Mouse (Mus musculus): ENCODE results near the gene Cpox.

Cpox gene

DNA sequence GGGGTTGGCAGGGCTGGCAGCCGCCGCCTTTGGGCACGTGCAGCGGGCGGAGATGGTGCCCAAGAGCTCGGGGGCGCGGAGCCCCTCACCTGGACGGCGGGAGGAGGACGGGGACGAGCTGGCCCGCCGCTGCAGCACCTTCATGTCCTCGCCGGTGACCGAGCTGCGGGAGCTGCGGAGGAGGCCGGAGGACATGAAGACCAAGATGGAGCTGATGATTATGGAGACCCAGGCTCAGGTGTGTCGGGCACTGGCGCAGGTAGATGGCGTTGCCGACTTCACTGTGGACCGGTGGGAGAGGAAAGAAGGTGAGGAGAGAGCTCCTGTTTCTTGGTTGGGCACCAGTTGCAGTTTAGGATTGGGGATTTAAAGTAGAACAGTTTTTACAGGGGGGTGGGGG is 551 bp downstream of the Cpox start:
- DNase-seq = no peak

DNA sequence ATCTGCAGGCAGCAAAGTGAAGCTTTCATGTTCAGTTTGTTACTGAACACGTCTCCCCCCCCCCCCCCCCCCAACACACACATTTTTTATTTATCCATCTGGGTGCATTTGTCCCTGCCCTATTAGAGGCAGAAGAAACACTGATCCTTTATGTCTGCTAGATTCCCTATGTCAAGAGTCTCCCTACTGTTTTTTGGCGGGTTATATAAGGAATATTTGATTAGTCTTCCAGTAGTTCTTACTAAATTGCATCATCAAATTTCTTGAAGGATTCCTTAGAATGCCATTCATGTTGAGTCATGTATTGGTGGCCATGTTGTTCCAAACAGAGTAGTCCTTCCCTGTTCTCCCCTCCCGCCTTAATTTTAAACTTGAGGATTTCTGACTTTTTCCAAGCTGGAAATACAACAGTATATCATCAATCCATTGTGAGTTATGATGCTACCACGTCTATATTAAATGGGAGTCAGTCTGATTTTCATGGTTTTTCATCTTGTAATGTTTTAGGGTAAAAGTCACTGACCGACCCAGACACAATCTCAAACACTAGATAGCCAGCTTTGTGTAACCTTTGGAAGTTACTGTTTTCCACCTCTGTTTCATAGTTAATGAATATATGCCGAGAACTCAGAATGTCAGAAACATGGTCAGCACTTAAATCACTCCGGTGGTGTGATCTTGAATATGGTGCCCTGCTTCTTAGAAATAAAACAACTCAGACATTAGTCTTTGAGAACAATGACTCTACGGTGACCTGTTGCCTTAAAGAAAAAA is 1.3 kb downstream of the Cpox start:
- no peak for DNase-seq

DNA sequence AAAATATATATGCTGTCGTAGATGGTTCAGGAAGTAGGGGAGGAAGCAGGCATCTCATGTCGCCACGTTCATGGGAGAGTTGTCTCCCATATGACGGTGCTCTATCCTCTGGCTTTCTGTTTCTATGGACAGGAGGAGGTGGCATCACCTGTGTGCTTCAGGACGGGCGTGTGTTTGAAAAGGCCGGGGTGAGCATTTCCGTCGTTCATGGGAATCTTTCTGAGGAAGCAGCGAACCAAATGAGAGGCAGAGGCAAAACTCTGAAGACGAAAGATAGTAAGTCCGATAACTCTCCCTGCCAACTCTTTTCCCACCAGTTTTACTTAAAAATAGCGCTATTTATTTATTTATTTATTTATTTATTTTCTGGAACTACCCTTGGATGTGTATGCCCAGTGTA is 2.3 kb downstream of the Cpox start:
- DNase-seq = no peak

DNA sequence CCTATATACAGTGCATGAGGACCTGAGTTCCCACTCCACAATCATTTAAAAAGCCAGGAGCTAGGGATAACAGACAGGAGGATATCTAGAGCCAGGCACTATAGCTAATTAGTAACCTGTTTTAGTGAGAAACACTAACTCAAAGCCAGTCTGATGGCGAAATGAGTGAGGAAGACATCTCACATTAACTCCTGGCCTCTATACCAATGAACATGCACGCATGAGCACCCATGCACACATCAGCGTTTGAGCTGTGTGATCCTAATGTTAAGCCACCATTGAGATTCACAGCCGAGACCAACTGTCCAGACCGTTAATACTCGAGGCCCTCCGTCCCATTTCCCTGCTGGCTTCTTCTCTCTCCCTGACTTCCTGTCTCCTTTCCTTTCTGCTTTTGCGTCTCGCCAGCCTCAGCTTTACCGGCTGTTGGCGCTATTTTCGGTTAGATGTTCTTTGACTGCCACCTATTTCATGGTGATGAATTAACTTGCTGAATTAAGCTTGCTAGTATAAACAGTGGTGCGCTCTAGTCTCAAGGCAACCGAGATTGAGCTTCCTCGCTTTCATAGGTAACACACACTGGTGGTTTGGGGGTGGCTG is 3.8 kb downstream of the Cpox start:
- no peak for DNase-seq

DNA sequence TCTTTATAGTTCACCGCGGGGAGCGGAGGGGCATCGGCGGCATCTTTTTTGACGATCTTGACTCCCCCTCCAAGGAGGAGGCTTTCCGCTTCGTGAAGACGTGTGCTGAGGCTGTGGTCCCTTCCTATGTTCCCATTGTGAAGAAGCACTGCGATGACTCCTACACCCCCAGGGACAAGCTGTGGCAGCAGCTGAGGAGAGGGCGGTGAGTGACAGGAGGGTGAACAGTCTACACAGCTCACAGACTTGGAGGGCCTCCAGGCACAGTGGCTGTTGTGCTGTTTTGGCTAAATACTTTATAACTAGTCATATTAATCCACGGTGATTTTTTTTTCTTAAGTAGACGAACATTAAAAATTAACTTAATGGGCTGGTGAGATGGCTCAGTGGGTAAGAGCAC is 5.2 kb downstream of the Cpox start:
- DNase-seq = no peak

DNA sequence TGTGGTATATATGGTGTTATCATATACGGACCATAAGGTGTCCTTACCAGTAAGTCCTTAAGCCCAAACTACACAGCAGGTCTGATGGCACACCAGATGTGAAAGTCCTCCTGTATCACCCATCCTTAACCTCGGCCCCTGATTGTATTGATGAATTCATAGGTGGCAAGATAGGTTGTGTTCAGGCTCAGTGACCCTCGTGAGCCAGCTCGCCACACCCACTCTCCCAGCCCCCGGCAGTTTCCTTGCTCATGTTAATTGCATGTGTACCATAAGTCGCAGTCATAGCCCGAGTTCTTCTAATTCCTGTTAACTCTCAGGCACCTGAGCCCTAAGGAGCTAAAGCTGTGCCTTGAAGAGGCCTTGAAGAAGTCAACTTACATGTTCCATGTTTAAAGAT is 6.1 kb downstream of the Cpox start:
- no peak for DNase-seq

DNA sequence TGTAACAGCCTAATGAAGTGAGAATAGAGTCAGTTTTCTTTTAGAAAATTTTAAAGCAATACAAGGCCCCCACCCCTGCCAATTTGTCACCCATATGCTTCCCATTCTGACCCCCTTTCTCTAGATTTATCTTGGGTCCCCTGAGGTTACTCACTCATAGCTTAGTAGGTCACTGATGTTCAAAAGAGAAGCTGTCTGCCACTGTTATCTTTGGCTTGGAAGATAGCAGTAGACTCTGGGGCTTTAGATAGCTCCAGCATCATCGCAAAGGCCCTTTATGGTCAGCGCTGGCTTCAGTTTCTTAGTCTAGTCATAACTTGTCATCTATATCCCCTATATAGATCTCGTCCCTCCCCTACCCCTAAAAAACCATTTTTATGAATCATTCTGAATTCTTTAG is 6.5 kb downstream of the Cpox start:
- DNase-seq = no peak

DNA sequence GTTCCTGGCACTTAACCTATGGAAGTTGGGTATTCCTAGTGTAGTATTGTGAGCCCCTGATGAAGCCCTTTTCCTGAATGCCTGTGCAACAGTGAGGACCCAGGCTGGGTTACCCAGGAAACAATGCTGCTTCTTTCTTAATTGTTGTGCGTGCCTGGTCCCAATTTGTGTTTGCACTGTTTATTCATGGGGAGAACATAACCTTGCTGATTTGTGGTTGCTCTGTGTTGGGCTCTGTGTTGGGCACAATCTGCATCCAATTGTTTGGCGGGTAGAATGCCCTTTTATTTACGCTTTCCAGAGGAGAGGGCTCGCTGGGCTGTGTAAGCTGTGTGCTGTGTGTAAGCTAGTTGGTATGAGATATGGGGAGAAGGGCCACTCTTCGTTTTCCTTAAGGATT is 7.4 kb downstream of the Cpox start:
- DNase-seq = no peak

DNA sequence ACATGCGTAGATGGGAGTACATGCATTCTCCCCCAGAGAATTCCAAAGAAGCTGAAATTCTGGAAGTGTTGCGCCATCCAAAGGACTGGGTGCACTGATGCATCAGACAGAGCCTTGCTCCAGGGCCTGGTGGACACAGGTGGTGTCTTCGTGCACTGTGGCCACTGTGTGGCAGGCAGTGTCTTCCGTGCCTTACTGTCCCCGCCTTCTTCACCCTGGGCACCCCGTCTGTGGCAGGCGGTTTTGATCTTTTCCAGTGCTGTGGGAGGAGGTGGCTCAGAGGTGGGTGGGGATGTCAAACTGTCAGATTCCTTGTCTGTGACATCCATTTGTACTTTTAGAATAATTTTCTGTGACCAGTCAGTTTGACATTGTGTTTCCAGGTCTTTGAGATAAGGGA is 8.6 kb downstream of the Cpox start:
- DNase-seq = no peak

DNA sequence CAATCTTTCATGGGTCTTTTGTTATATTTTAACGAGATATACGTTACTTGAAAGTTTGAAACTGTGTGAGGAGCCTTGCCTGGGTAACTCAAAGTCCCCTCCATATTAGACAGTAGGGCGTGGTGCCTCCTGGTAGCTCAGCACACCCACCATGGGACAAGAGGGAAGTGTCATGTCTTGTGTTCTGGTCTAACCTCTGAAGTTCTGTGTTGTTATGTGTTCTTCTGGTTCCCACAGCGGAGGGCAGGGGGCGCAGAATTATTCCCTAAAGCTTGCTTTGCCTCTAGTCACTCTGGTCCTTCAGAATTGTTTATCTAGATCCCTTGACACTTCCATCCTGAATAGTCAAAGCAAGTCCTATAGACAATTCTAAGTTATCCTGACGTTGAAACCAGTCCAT is 12.0 kb downstream of the Cpox start:
- DNase-seq = no peak

DNA sequence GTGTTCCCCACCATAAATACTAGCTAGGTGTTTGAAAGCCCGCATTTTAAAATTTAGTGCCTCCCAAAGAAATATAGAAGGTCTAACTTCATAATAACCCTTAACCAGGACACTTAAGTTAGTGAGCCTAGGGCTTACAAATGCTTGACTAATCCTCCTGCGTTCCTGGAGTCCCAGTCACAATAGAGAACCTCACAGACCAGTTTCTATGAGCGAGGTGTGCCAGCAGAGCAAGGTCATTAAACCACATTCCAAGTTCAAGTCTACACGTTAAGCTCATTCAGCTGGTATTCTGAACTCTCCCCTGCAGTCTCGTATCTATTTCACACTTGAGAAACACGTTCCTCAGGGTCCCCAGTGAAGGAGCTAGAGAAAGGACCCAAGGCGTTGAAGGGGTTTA is 12.8 kb downstream of the Cpox start:
- DNase-seq = no peak

DNA sequence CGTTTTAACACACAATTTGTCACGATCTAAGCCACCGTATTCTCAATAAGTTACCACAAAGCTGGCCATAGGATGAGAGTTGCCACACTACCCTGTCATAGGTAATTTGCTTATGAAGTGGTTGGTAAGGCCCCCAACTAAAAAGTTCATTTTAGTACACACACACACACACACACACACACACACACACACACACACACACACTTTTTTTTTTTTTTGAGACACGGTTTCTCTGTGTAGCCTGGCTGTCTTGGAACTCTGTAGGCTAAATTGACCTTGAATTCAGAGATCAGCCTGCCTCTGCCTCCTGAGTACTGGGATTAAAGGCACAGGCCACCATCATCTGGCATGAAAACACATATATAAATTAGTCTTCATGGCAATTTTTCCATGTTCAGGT is 13.8 kb downstream of the Cpox start:
- DNase-seq = no peak

DNA sequence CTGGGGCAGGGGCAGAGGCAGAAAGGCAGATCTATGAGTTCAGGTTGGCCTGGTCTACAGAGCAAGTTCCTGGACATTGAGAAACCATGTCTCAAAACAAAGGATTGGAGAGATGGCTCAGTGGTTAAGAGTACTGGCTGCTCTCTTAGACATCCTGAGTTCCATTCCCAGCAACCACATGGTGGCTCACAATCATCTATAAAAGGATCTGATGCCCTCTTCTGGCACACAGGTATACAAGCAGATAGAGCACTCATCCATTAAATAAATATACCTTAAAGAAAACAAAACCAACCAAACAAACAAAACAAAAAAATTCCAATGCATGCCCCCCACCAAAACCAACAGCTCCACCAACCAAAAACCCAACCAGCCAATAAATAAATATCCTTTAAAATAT is 14.4 kb downstream of the Cpox start:
- no peak for DNase-seq

DNA sequence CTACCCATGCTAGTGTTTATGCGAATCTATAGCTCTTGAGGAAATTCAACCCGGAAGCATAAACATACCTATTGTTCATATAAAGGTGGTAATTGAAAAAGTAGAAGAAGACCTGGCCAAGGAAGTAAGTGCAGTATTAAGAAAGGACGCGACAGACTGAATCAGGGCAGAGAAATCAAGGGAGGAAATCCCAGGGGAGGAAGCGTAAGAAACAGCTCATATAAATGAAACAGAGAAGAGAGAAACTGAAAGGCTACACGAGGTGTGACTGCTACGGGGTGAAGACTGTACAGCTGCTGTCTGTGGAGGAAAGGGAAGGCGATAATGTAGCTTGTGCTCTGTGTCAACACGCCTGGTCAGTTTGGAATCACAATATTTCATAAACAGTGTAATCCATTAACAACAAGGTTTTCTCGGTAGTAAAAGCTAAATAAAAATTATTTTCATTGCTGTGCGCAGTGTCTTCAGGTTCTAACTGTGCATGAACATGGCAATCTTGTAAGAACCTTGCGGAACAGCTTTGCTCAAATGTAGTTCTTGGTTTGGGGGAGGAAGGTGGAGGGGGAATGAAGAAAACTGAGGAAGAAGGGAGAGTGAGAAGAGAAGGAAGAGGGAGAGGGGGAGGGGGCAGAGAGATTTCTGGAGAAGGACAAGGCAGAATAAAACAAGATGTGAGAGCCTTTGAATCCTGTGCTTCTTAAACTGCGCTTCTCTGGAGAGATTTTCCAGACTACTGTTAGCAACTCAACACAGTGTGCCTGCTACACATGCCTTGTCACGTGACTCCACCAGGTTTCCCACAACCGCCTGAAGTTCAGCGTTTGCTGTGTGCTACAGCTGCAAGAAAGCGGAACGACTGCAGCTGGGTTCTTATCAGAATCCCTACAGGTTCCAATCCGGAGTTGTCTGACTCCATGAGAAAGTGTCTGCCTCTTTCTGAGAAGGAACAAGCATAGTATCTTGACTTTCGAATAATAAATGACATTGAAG is 15.8 kb downstream of the Cpox start:
- peak; percentile 25 for DNase-seq

DNA sequence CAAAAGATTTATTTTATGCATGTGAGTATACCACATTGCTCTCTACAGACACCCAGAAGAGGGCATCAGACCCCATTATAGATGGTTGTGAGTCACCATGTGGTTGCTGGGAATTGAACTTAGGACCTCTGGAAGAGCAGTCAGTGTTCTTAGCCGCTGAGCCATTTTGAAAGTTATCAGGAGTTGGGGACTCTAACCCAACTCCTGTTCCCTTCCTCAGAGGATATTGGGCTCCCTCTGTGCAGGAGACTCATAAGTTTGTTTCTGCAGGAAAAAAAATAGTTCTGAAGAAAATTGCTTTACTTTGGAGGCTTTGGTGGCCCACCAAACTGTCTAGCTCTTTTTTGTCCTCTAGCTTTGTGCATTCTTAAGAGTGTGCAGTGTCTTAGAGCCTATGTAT is 18.4 kb downstream of the Cpox start:
- no peak for DNase-seq

DNA sequence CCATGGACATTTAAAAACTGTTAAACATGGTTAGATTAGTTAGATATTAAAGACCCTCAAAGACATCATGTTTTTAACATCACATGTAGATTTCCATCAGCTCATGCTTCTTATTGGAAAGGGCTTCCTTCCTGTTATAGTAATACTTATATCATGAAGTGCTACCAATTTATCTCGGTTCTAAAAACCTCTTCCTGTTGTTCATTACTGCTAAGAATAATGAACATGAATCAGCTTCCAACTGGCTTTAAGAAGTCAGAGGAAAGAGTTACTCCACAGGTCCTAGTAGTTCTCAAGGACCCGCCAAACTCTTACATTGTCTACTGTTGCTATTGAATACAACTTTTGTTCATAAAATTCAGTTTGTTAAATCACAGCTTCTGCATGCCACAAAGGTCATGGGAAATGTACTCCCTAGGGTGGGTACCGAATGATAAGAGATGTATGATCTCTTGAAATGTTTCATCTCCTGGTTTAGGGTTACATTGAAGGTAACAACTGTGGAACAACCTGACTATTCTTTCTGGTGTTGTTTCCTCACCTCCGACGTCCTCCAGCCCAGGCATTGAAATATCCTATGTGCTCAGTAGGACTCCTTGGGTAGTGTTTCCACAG is 19.6 kb downstream of the Cpox start:
- no peak for DNase-seq

DNA sequence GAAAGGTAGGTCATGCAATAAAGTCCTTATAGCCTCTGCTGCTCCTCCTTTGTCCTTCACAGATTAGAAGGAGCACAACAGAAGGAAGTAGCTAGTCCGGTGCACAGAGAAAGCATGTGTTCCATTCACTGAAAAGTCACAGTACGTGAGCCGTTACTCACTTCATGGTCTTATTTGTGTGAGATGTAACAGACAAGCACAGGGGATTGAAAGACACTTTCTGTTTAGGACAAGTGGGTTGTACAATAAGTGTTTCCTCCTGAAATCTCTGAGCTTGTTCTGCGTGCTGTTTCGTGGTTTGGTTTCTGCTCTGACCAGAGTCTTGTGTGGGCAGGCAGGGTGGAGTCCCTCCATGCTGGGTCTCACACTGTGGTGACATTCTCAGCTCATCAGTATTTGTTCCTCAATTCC is 20.2 kb downstream of the Cpox start:
- DNase-seq = no peak

DNA sequence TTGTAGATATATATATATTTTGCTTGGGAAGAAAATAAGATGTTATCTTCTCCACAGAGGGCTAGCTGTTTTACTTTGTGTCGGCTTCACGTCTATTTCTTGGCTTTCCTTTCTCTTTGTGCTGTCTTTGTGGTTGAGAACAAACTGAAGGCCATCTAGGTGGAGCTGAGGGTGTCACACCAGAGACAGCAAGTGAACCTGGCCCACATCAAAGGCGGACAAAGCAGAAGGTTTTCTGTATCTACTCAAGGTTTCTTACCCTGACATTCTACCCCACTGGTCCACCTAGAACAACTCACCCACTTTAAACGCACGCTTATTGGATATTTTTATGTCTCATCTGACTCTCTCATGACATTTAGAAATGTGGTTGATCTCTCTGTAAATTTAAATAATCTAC is 24.0 kb downstream of the Cpox start:
- DNase-seq = no peak

DNA sequence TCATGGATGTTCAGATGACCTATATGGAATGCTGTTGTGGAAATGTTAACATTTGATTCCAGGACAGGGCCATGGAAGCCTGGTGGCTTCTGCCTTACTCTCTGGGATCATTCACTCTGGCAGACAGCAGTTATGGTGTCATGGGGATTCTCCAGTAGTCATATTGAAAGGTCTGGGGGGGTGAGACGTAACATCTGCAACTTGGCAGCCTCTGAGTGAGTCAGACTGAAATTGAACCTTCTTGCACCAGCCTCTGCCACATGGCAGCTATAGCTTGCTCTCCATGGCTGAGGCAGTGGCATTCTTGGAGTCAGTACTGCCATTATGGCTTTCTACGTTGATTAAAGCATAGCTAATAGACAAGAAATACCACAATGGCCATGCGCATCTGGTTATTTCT is 26.7 kb downstream of the Cpox start:
- no peak for DNase-seq

DNA sequence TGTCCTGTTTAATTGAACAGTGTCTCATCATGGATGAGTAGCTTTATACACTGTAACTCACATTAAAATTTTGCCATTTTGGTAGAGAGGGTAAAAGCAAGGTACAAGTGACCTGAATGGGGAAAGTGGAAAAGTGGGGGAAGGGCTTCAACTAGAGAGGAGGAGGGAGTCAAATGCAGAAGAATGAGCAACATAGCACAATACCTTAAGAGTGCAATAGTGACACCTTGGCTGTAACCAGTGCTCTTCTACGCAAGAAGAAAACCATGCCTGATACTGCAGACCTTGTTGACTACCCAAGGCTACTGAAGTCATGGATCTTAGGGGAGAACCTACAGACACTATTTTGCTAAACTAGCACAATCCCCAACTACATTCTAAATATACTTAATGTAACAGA is 27.2 kb downstream of the Cpox start:
- no peak for DNase-seq

DNA sequence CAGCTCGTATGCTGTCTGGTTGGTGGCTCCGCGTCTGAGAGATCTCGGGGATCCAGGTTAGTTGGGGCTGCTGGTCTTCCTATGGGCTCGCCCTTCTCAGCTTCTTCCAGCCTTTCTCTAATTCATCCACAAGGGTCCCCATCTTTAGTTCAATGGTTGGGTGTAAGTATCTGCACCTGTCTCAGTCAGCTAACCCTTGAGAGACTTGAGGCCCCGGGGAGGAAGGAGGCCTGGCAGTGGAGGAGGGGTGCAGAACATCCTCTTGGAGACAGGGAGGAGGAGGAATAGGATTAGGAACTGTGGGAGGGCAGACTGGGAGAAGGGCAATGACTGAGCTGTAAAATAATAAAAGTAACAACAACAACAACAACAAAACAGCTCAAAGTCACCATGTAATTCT is 30.1 kb downstream of the Cpox start:
- DNase-seq = no peak

DNA sequence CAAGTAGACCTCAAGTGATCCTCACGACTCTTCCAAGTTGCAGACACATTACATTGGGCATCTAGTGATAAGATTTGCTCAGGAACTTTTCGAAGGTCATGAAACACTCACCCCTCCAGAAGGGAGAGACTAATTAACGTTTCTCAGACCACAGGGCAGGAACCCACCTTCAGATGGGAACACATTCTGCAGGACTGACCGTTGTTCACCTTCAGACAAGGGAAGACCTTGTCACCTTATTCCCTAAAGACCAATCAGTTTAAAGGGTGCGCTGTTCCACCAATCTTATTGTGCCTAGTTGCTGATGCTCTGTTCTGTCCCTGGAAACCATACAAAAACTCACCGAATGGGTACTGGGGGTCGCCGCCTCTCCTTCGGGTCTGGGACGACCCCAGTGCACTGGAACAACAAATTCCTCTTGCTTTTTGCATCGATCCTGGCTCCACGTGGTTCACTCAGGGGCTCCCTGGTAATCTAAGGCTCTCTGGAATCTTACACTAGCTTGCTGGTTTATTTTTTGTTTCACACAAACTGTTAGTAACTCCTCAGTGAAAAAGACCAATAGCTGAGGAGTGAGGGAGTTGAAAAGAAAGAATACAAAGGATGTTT is 30.8 kb downstream of the Cpox start:
- DNase-seq = no peak

DNA sequence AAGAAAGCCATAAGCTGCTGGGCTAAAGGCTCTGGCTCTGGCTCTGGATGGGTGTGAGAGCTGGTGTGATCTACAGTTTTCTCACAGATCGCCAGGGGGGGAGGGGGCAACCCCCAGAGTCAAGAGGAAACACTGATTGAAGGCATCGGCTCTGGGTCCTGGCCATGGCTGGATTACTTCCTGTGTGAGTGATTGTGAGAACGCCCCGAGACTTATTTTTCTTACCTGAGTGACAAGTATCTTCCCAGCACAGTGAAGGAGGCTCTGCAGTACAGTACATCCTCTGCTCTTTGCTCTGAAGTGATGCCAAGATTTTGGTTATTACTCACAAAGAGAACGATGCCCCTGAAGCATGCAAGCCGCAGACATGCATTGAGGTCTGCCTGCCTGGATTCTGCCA is 31.7 kb downstream of the Cpox start:
- no peak for DNase-seq

All from thymus, postnatal 14 days (tissue).